Mouse (Mus musculus) embryonic fibroblast, embryonic 13.5 days (primary cell): Measurements from ENCODE around the gene Synj2.

Experiments
- CTCF ChIP-seq: IDR thresholded peaks from 2 replicates; pipeline ENCODE4 v1.5.1; 2011; ENCODE audit warnings: mild to moderate bottlenecking, control low read depth, low read length, moderate library complexity, borderline replicate concordance; ENCODE audit not compliant: insufficient read depth
- POLR2A ChIP-seq: IDR thresholded peaks from 2 replicates; pipeline ENCODE4 v1.6.1; 2011; ENCODE audit warnings: low read depth, mild to moderate bottlenecking, control low read depth, low read length, moderate library complexity

GRCm38 (mm10) chr17:6036872-6037271 lies 95.8 kb downstream of the Synj2 start:
- no peak for TF ChIP-seq CTCF
- no peak for TF ChIP-seq POLR2A
